Mouse (Mus musculus): Measurements from ENCODE around the gene Polr2e. TPM values are rescaled to one million over a fixed set of nuclear protein-coding genes. Genes with fewer than 3 reads are reported as not detected.
A peak's percentile ranks its signal among the peaks of the same experiment; 100 is the strongest.
"Not testable (repeated sequence)": the region's sequence is repeated elsewhere in the genome, so short reads cannot be mapped to it uniquely, and the experiment has no call there.

The Polr2e gene
- polyA plus RNA-seq, 1 experiment from 2014 or later: 206 TPM

GRCm38 (mm10) chr10:80045766-80046165 lies 6.2 kb upstream of the Polr2e start:
- Histone ChIP-seq H3K9ac (no peak overlapping the region), H3K27me3 (replicated peaks) (no peaks in the 10 kb centered on the region), H3K4me2 (replicated peaks) (no peak overlapping the region), H3K4me3 (replicated peaks) (no peak overlapping the region), H3K9me3 (no peaks in the 10 kb centered on the region), H3K27ac (no peak overlapping the region), H3K36me3 (no peaks in the 10 kb centered on the region), H3K4me1 (replicated peaks) (peaks cover 17% of the 10 kb centered on the region)
- no peak for ATAC-seq
- WGBS: 87% methylated on average over 5 of the region's 5 CpGs

DNA sequence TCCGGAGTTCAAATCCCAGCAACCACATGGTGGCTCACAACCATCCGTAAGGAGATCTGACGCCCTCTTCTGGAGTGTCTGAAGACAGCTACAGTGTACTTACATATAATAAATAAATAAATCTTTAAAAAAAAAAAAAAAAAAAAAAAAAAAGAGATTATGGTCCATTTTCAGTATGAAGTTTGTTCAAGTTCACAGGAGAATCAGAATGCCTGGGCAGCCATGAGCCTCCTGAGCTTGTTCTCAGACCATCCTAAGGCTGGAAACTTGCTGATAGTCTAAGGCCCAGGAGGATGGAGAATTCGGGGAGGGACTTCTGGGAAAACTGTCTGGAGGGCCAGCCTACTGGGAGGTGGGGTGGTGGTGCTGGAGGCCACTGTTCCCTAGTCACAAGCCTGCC lies 5.8 kb upstream of the Polr2e start:
- H3K27ac ChIP-seq, ATAC-seq: not testable (repeated sequence)

DNA sequence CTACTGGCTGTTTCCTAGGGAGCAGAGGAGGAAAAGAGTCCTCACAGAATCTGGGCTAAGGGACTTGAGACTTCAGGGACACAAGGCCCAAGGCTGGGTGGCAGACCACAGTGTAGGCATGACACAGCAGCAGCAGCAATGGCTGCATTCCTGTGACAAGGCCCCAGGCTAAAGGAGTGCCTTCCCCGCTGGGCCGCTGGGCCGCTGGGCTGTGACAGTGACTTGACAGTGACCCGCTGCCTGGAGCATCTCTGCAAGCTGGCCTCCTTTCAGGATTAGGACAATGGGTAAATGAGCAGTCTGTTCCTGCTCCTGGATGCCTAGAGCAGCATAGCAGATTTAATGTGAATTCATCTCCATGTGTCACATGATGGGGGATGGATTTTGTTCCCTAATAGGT lies 4.5 kb upstream of the Polr2e start:
- Histone ChIP-seq H3K4me2 (replicated peaks) (no peak overlapping the region), H3K36me3 (no peaks in the 10 kb centered on the region), H3K4me1 (replicated peaks) (peaks cover 14% of the 10 kb centered on the region), H3K9ac (0 out of 2 replicates have a peak overlapping the region, but pooled peaks have one; percentile 23), H3K27ac (no peak overlapping the region), H3K4me3 (replicated peaks) (no peak overlapping the region), H3K27me3 (replicated peaks) (no peaks in the 10 kb centered on the region), H3K9me3 (no peaks in the 10 kb centered on the region)
- 69% methylated on average over 4 of the region's 4 CpGs for WGBS
- no peak for ATAC-seq

More for the DNA sequence above, 5.8 kb upstream of the Polr2e start:
- H3K36me3 ChIP-seq; H3K9ac ChIP-seq; H3K9me3 ChIP-seq; H3K4me3 ChIP-seq (replicated peaks); H3K4me2 ChIP-seq (replicated peaks); H3K27me3 ChIP-seq (replicated peaks): not testable (repeated sequence)
- WGBS: 77% methylated on average over 4 of the region's 4 CpGs
- peaks cover 14% of the 10 kb centered on the region for H3K4me1 ChIP-seq (replicated peaks)

DNA sequence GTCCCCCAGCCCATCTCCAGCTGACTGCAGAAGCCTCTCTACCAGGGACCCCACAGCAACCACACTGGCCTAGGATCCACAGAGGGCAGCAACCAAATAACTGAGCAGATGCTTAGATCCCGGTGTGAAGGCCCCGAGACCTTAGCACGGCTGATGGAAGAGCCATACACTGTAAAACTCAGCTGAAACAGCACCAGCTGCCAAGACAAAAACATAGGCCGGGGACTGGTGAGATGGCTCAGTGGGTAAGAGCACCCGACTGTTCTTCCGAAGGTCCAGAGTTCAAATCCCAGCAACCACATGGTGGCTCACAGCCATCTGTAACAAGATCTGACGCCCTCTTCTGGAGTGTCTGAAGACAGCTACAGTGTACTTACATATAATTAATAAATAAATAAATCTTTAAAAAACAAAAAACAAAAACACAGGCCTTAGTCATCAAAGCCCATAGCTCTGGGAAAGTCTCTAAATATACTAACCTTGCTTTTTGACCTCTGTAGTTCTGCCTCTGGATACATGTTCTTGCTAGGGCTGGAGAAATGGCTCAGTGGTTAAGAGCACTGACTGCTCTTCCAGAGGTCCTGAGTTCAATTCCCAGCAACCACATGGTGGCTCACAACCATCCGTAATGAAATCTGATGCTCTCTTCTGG lies 1.9 kb upstream of the Polr2e start:
- H3K9ac ChIP-seq; H3K4me2 ChIP-seq (replicated peaks); H3K4me3 ChIP-seq (replicated peaks); H3K27me3 ChIP-seq (replicated peaks); ATAC-seq; H3K9me3 ChIP-seq; H3K27ac ChIP-seq: not testable (repeated sequence)
- peaks cover 14% of the 10 kb centered on the region for H3K36me3 ChIP-seq
- 87% methylated on average over 8 of the region's 8 CpGs for WGBS
- peaks cover 11% of the 10 kb centered on the region for H3K4me1 ChIP-seq (replicated peaks)

- Histone ChIP-seq H3K4me3 (replicated peaks) (no peak overlapping the region), H3K27me3 (replicated peaks) (no peaks in the 10 kb centered on the region), H3K9me3 (no peaks in the 10 kb centered on the region), H3K4me2 (replicated peaks) (no peak overlapping the region), H3K9ac (no peak overlapping the region), H3K36me3 (peaks cover 28% of the 10 kb centered on the region), H3K27ac (no peak overlapping the region), H3K4me1 (replicated peaks) (peaks cover 41% of the 10 kb centered on the region)
- 94% methylated on average over 13 of the region's 13 CpGs for WGBS
- ATAC-seq: no peak
Observed at GRCm38 (mm10) chr10:80036832-80037231, 2.8 kb downstream of the Polr2e start.

GRCm38 (mm10) chr10:80035686-80036085 lies 3.9 kb downstream of the Polr2e start:
- H3K36me3 ChIP-seq: peaks cover 28% of the 10 kb centered on the region
- H3K27me3 ChIP-seq (replicated peaks): no peaks in the 10 kb centered on the region
- no peak overlapping the region for H3K27ac ChIP-seq
- no peaks in the 10 kb centered on the region for H3K9me3 ChIP-seq
- H3K4me1 ChIP-seq (replicated peaks): peaks cover 41% of the 10 kb centered on the region
- ATAC-seq: no peak
- H3K4me3 ChIP-seq (replicated peaks): no peak overlapping the region
- H3K4me2 ChIP-seq (replicated peaks): no peak overlapping the region
- no peak overlapping the region for H3K9ac ChIP-seq
- WGBS: 85% methylated on average over 5 of the region's 5 CpGs

DNA sequence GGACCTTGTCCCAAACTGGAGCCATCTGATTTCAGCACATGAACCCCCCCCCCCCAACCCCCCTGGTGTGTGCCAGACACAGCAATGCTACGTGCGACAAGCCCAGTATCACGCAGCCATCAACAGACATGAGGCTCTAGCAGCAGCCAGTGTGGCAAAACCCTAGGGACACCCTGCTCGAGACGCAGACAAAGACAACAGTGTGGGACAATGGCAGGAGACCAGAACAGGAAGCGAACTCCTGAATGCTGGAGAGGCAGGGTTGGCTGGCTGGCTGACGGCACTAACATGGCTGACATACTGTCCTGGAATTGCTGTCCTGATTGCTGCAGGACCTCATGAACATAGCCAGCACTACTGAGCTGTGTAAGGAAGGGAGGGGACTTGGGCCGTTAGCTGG lies 4.4 kb downstream of the Polr2e start:
- peak overlapping the region; percentile 90 for H3K27ac ChIP-seq

GRCm38 (mm10) chr10:80033511-80034391 lies 5.8 kb downstream of the Polr2e start:
- peak; percentile 86 for ATAC-seq
- WGBS: 22% methylated on average over 9 of the region's 9 CpGs

More for the DNA sequence above, 4.4 kb downstream of the Polr2e start:
- Histone ChIP-seq H3K4me1 (replicated peaks) (peaks cover 41% of the 10 kb centered on the region), H3K9me3 (no peaks in the 10 kb centered on the region), H3K9ac (no peak overlapping the region), H3K4me3 (replicated peaks) (no peak overlapping the region), H3K36me3 (peaks cover 28% of the 10 kb centered on the region), H3K27me3 (replicated peaks) (no peaks in the 10 kb centered on the region), H3K4me2 (replicated peaks) (no peak overlapping the region)
- WGBS: 77% methylated on average over 8 of the region's 8 CpGs
- ATAC-seq: no peak

DNA sequence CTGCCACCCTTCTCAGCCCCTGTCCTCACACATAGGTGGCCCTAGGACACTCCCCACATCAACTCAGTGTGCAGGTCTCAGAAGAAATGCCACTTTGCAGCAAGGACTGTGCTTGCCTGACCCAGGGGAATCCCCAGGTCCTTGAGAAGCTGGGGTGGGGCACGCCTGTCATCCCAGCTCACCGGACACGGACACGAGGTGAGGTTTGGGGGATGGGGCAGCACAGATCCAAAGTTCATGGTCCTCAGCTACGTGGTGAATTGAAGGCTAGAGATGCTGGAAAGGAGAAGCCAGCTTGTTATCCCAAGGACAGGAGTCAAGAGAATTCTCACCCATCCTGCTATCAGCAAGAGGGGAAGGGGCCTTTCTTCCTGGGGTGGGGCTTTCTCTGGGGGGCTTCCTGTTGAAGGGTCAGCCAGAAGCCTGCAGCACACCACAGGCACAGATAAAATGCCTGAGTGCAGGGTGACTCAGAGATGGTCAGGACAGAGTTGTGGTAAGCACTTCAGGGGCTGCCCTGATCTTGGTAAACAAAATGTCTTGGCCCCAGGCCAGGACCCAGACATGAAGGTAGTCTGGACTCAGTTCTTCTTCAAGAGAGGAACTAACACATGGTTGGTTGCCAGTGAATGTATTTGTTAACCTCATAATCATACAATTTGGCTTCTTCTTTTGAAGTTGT lies 6.7 kb downstream of the Polr2e start:
- H3K4me1 ChIP-seq (replicated peaks): peaks cover 36% of the 10 kb centered on the region
- ATAC-seq: peak; percentile 65
- H3K27me3 ChIP-seq (replicated peaks): no peaks in the 10 kb centered on the region
- H3K4me3 ChIP-seq (replicated peaks): no peak overlapping the region
- H3K4me2 ChIP-seq (replicated peaks): peak overlapping the region; percentile 25
- peak overlapping the region; percentile 90 for H3K27ac ChIP-seq
- 0 out of 2 replicates have a peak overlapping the region, but pooled peaks have one; percentile 0 for H3K9ac ChIP-seq
- H3K36me3 ChIP-seq: peaks cover 27% of the 10 kb centered on the region
- no peaks in the 10 kb centered on the region for H3K9me3 ChIP-seq
- 27% methylated on average over 5 of the region's 5 CpGs for WGBS

More at GRCm38 (mm10) chr10:80033511-80034391, 5.8 kb downstream of the Polr2e start:
- H3K9me3 ChIP-seq: no peaks in the 10 kb centered on the region
- no peaks in the 10 kb centered on the region for H3K27me3 ChIP-seq (replicated peaks)
- peaks cover 41% of the 10 kb centered on the region for H3K4me1 ChIP-seq (replicated peaks)
- H3K4me2 ChIP-seq (replicated peaks): peak overlapping the region; percentile 25
- peak overlapping the region; percentile 90 for H3K27ac ChIP-seq
- H3K9ac ChIP-seq: peak overlapping the region; percentile 24; the same call in 1 of the 2 replicates
- peaks cover 28% of the 10 kb centered on the region for H3K36me3 ChIP-seq
- H3K4me3 ChIP-seq (replicated peaks): no peak overlapping the region

GRCm38 (mm10) chr10:80030736-80031135 lies 8.9 kb downstream of the Polr2e start:
- H3K36me3 ChIP-seq: 0 out of 2 replicates have a peak, but pooled peaks cover 6% of the 10 kb centered on the region
- 83% methylated on average over 17 of the region's 17 CpGs for WGBS
- no peak overlapping the region for H3K27ac ChIP-seq
- peaks cover 35% of the 10 kb centered on the region for H3K4me1 ChIP-seq (replicated peaks)
- ATAC-seq: no peak
- H3K9me3 ChIP-seq: no peaks in the 10 kb centered on the region
- no peak overlapping the region for H3K4me2 ChIP-seq (replicated peaks)
- no peak overlapping the region for H3K9ac ChIP-seq
- H3K4me3 ChIP-seq (replicated peaks): no peak overlapping the region
- no peaks in the 10 kb centered on the region for H3K27me3 ChIP-seq (replicated peaks)

DNA sequence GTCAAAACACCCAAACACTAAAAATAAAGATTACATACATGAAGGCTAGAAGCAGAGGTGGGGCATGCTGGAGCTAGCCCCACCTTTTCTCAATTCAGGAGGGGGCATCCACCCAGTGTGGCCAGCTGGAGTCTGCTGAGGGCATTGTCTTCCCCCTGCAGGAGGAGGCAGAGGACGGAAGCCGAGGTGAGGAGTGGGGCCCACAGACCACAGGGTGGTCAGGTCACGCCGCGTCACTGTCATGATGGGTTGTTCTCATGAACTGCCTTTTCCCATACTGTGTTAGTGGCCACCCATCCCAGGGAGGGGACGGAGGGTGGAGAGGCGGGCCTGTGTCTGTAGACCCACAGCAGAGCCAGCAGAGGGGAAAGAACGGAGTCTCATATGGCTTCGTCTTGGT lies 9.4 kb downstream of the Polr2e start:
- no peak for ATAC-seq
- 90% methylated on average over 9 of the region's 9 CpGs for WGBS

GRCm38 (mm10) chr10:80028521-80028846 lies 11.1 kb downstream of the Polr2e start:
- Histone ChIP-seq H3K9me3 (no peaks in the 10 kb centered on the region), H3K4me2 (replicated peaks) (no peak overlapping the region), H3K27me3 (replicated peaks) (no peaks in the 10 kb centered on the region), H3K4me1 (replicated peaks) (peaks cover 34% of the 10 kb centered on the region), H3K36me3 (no peaks in the 10 kb centered on the region), H3K9ac (no peak overlapping the region), H3K27ac (no peak overlapping the region), H3K4me3 (replicated peaks) (no peak overlapping the region)
- 93% methylated on average over 13 of the region's 13 CpGs for WGBS
- no peak for ATAC-seq

More for the DNA sequence above, 9.4 kb downstream of the Polr2e start:
- Histone ChIP-seq H3K27ac (no peak overlapping the region), H3K9me3 (no peaks in the 10 kb centered on the region), H3K4me1 (replicated peaks) (peaks cover 38% of the 10 kb centered on the region), H3K4me2 (replicated peaks) (no peak overlapping the region), H3K9ac (no peak overlapping the region), H3K36me3 (0 out of 2 replicates have a peak, but pooled peaks cover under 1% of the 10 kb centered on the region), H3K27me3 (replicated peaks) (no peaks in the 10 kb centered on the region), H3K4me3 (replicated peaks) (no peak overlapping the region)

All from intestine, embryonic 15.5 days (tissue).